Comparison of ENCODE assay signal across 8 mouse cellular contexts in the genomic region with DNA sequence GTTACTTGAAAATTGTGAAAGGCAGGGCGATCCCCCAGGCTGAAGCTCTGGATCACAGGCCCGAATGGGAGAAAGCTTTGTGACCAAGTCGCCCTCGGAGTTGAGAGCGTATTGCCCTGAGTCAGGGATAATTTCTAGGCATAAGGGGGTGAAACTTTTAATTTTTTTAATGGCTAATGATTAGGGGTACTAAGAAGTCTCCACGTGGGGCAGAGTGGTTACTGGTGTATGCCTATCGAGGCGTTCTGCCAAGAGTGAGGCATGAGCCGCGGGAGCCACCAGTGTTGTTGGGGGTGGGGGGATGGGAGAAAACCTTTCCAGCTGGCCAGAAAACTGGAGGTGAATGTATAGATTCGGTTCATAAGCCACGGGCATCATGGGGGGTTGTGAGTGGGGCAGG. TPM values are rescaled to one million over a fixed set of nuclear protein-coding genes. Genes with fewer than 3 reads are reported as not detected.
DNase-seq lines count a peak whose midpoint lies in the region; ATAC-seq and TF ChIP-seq lines count a peak whose summit lies in the region.

No protein-coding gene starts in this region.

- ATAC-seq in embryonic facial prominence, embryonic 15.5 days (ENCODE audit: insufficient number of reproducible peaks, low FRiP score, low TSS enrichment, low read depth): no peak
- ATAC-seq in neural tube, embryonic 14.5 days (ENCODE audit: low read depth): no peak

- no peak for TF ChIP-seq CTCF in heart, adult 2 months (IDR thresholded peaks at IDR 0.05)
- no peak for TF ChIP-seq CTCF in E14TG2a.4 (conservative IDR thresholded peaks at IDR 0.05; ENCODE audit: low read length)

- WGBS in heart, adult 2 months: 3% methylated on average over 12 of the region's 12 CpGs
- under 1% methylated on average over 12 of the region's 12 CpGs for WGBS in embryonic facial prominence, embryonic 15.5 days
- 3% methylated on average over 12 of the region's 12 CpGs for WGBS in neural tube, embryonic 14.5 days

- H3K36me3 ChIP-seq in heart, adult 2 months (ENCODE audit: control insufficient read depth, insufficient read depth, low read length): no peaks in the 10 kb centered on the region; the same call in 1 of the 2 replicates
- H3K36me3 ChIP-seq in E14TG2a.4 (ENCODE audit: insufficient read depth, low read length): peaks cover 38% of the 10 kb centered on the region
- H3K36me3 ChIP-seq in embryonic facial prominence, embryonic 15.5 days: 0 out of 2 replicates have a peak, but pooled peaks cover 4% of the 10 kb centered on the region
- H3K36me3 ChIP-seq in neural tube, embryonic 14.5 days (ENCODE audit: control insufficient read depth, insufficient read depth, low read length): no peaks in the 10 kb centered on the region

- H3K9ac ChIP-seq in heart, adult 2 months (ENCODE audit: low read depth, low read length): peak overlapping the region; percentile 87
- H3K9ac ChIP-seq in embryonic facial prominence, embryonic 15.5 days: peak overlapping the region; percentile 76
- peak overlapping the region; percentile 76 for H3K9ac ChIP-seq in neural tube, embryonic 14.5 days (replicated peaks; ENCODE audit: low read depth, low read length)

- TF ChIP-seq POLR2A in heart, adult 2 months (IDR thresholded peaks at IDR 0.05; ENCODE audit: insufficient read depth, low read depth, low read length): no peak

- TF ChIP-seq EP300 in heart, adult 2 months (IDR thresholded peaks at IDR 0.05; ENCODE audit: insufficient read depth, low read depth, low read length): no peak

- intact Hi-C loops in heart, adult 2 months (cut with DNase I): loop anchor here (2.0 kb wide), 1 partner anchor 65 kb away; a partner anchor contains a TSS
- intact Hi-C loops in heart, postnatal 14 days (cut with DNase I): no loop called here

- H3K4me1 ChIP-seq in heart, adult 2 months (ENCODE audit: control insufficient read depth, insufficient read depth, low read length): peaks cover 4% of the 10 kb centered on the region
- peaks cover 85% of the 10 kb centered on the region for H3K4me1 ChIP-seq in E14TG2a.4 (replicated peaks; ENCODE audit: low read depth, low read length)
- H3K4me1 ChIP-seq in embryonic facial prominence, embryonic 15.5 days: peaks cover 34% of the 10 kb centered on the region
- peaks cover 14% of the 10 kb centered on the region for H3K4me1 ChIP-seq in neural tube, embryonic 14.5 days (ENCODE audit: control insufficient read depth, insufficient read depth, low read length)

- peak overlapping the region; percentile 77 for H3K27ac ChIP-seq in heart, adult 2 months
- peak overlapping the region; percentile 81; the same call in 1 of the 2 replicates for H3K27ac ChIP-seq in embryonic facial prominence, embryonic 15.5 days (replicated peaks)
- H3K27ac ChIP-seq in neural tube, embryonic 14.5 days (ENCODE audit: low read depth, low read length): peak overlapping the region; percentile 55; the same call in 1 of the 2 replicates

- DNase-seq in heart, adult 2 months: no peak
- DNase-seq in heart, postnatal 14 days: no peak
- DNase-seq in kidney, postnatal 14 days: peak; percentile 54
- DNase-seq in layer of hippocampus, adult 9-11 months: no peak
- DNase-seq in cerebellum, postnatal 4 days (ENCODE audit: low spot score in 2 of 2): no peak

- peak overlapping the region; percentile 78 for H3K4me2 ChIP-seq in embryonic facial prominence, embryonic 15.5 days (replicated peaks)
- peak overlapping the region; percentile 82 for H3K4me2 ChIP-seq in neural tube, embryonic 14.5 days (ENCODE audit: low read depth, low read length)

- H3K79me2 ChIP-seq in heart, adult 2 months (replicated peaks; ENCODE audit: control insufficient read depth, insufficient read depth, low read length): peaks cover 3% of the 10 kb centered on the region

- peak overlapping the region; percentile 78 for H3K4me3 ChIP-seq in heart, adult 2 months
- H3K4me3 ChIP-seq in E14TG2a.4 (replicated peaks; ENCODE audit: low read length): peak overlapping the region; percentile 96
- peak overlapping the region; percentile 92 for H3K4me3 ChIP-seq in embryonic facial prominence, embryonic 15.5 days (replicated peaks)
- H3K4me3 ChIP-seq in neural tube, embryonic 14.5 days (ENCODE audit: low read depth, low read length): peak overlapping the region; percentile 77

- no peaks in the 10 kb centered on the region for H3K9me3 ChIP-seq in E14TG2a.4 (ENCODE audit: low read length)
- no peaks in the 10 kb centered on the region for H3K9me3 ChIP-seq in embryonic facial prominence, embryonic 15.5 days (replicated peaks)
- no peaks in the 10 kb centered on the region for H3K9me3 ChIP-seq in neural tube, embryonic 14.5 days (ENCODE audit: control insufficient read depth, low read length)

- no peaks in the 10 kb centered on the region for H3K27me3 ChIP-seq in heart, adult 2 months (ENCODE audit: control insufficient read depth, insufficient read depth, low read length)
- no peaks in the 10 kb centered on the region for H3K27me3 ChIP-seq in E14TG2a.4 (ENCODE audit: insufficient read depth, low read length)
- no peaks in the 10 kb centered on the region for H3K27me3 ChIP-seq in embryonic facial prominence, embryonic 15.5 days
- H3K27me3 ChIP-seq in neural tube, embryonic 14.5 days (ENCODE audit: control insufficient read depth, insufficient read depth, low read length): no peaks in the 10 kb centered on the region

RNA-seq across cellular contexts. Expression of a gene that starts 1.9 kb away (rescaled TPM):
- 10 to 100 TPM; 63.1 to 70.5 TPM for total RNA-seq in heart, adult 2 months (2021)
- 41.8 and 43.4 TPM in 2 replicates for polyA plus RNA-seq in heart, adult 2 months (2012; rRNA removed)
- total RNA-seq in heart, postnatal 14 days (2021): 10 to 100 TPM; 66.0 to 66.7 TPM
- 196 and 203 TPM in 2 replicates for polyA plus RNA-seq in embryonic facial prominence, embryonic 15.5 days (2015; fragmentation: Nextera tagmentation; extraction: Ambion mirVana)
- polyA plus RNA-seq in neural tube, embryonic 14.5 days (2014; fragmentation: Nextera tagmentation; extraction: Ambion mirVana): 57.1 and 60.0 TPM in 2 replicates

RNA-seq across cellular contexts. Expression of a gene that starts 31.4 kb away (rescaled TPM):
- total RNA-seq in heart, adult 2 months (2021): 1 to 10 TPM; 2.0 to 3.0 TPM
- polyA plus RNA-seq in heart, adult 2 months (2012; rRNA removed): 3.2 and 3.7 TPM in 2 replicates
- 1 to 10 TPM; 2.5 to 3.2 TPM for total RNA-seq in heart, postnatal 14 days (2021)
- polyA plus RNA-seq in embryonic facial prominence, embryonic 15.5 days (2015; fragmentation: Nextera tagmentation; extraction: Ambion mirVana): 29.4 and 32.1 TPM in 2 replicates
- 19.5 and 19.9 TPM in 2 replicates for polyA plus RNA-seq in neural tube, embryonic 14.5 days (2014; fragmentation: Nextera tagmentation; extraction: Ambion mirVana)
